Mouse (Mus musculus): ENCODE measurements around the gene P2ry14.
"Not testable (repeated sequence)": the region's sequence is repeated elsewhere in the genome, so short reads cannot be mapped to it uniquely, and the experiment has no call there.

Gene P2ry14

GRCm38 (mm10) chr3:59141507-59142305, 11.7 kb downstream of the P2ry14 start:
- DNase-seq (ENCODE audit: low spot score): no peak

GRCm38 (mm10) chr3:59140941-59141340, 12.5 kb downstream of the P2ry14 start:
- not testable (repeated sequence) for DNase-seq (ENCODE audit: low spot score)

GRCm38 (mm10) chr3:59140115-59140514, 13.3 kb downstream of the P2ry14 start:
- no peak for DNase-seq (ENCODE audit: low spot score)

- no peak for DNase-seq (ENCODE audit: low spot score)
These were observed 13.8 kb downstream of the P2ry14 start for GRCm38 (mm10) chr3:59139651-59140051.

GRCm38 (mm10) chr3:59138946-59139468, 14.4 kb downstream of the P2ry14 start:
- no peak for DNase-seq (ENCODE audit: low spot score)

GRCm38 (mm10) chr3:59135911-59136653, 17.3 kb downstream of the P2ry14 start:
- DNase-seq (ENCODE audit: low spot score): no peak

- DNase-seq (ENCODE audit: low spot score): no peak
These were observed 20.2 kb downstream of the P2ry14 start for GRCm38 (mm10) chr3:59133189-59133588.

GRCm38 (mm10) chr3:59131966-59132365, 21.5 kb downstream of the P2ry14 start:
- no peak for DNase-seq (ENCODE audit: low spot score)

GRCm38 (mm10) chr3:59131081-59131480, 22.3 kb downstream of the P2ry14 start:
- no peak for DNase-seq (ENCODE audit: low spot score)

GRCm38 (mm10) chr3:59130431-59130830, 23.0 kb downstream of the P2ry14 start:
- no peak for DNase-seq (ENCODE audit: low spot score)

- no peak for DNase-seq (ENCODE audit: low spot score)
These were observed 23.9 kb downstream of the P2ry14 start for GRCm38 (mm10) chr3:59129547-59129946.

GRCm38 (mm10) chr3:59128681-59129080, 24.7 kb downstream of the P2ry14 start:
- no peak for DNase-seq (ENCODE audit: low spot score)

GRCm38 (mm10) chr3:59125783-59126555, 27.4 kb downstream of the P2ry14 start:
- no peak for DNase-seq (ENCODE audit: low spot score)

GRCm38 (mm10) chr3:59125022-59125421, 28.4 kb downstream of the P2ry14 start:
- no peak for DNase-seq (ENCODE audit: low spot score)

GRCm38 (mm10) chr3:59121780-59122449, 31.5 kb downstream of the P2ry14 start:
- no peak for DNase-seq (ENCODE audit: low spot score)

GRCm38 (mm10) chr3:59121067-59121730, 32.2 kb downstream of the P2ry14 start:
- no peak for DNase-seq (ENCODE audit: low spot score)

- DNase-seq (ENCODE audit: low spot score): no peak
These were observed 39.4 kb downstream of the P2ry14 start for GRCm38 (mm10) chr3:59113973-59114517.

- DNase-seq (ENCODE audit: low spot score): not testable (repeated sequence)
These were observed 40.1 kb downstream of the P2ry14 start for GRCm38 (mm10) chr3:59113291-59113690.

GRCm38 (mm10) chr3:59111944-59112343, 41.5 kb downstream of the P2ry14 start:
- no peak for DNase-seq (ENCODE audit: low spot score)

- DNase-seq (ENCODE audit: low spot score): not testable (repeated sequence)
These were observed 43.6 kb downstream of the P2ry14 start for GRCm38 (mm10) chr3:59109834-59110233.

GRCm38 (mm10) chr3:59107439-59107838, 46.0 kb downstream of the P2ry14 start:
- no peak for DNase-seq (ENCODE audit: low spot score)
